ENCODE assay signal across 23 mouse cellular contexts in genomic region chr14:22754633-22755032, GRCm38 (mm10).
DNase-seq lines count a peak whose midpoint lies in the region; ATAC-seq lines count a peak whose summit lies in the region.
"Had no signal": no experiment of that assay in that cellular context is flagged by ENCODE, and none has a peak within 500 bp of the region (broad histone marks: within the 10 kb centered on the region; RNA-seq: fewer than 3 reads in every experiment).

No protein-coding gene starts in this region.

- no peaks in the 10 kb centered on the region for H3K9me3 ChIP-seq in megakaryocyte, embryonic 14.5 days
- H3K9me3 ChIP-seq: embryonic facial prominence, embryonic 13.5 days; embryonic facial prominence, embryonic 15.5 days; forebrain, embryonic 10.5 days; forebrain, embryonic 12.5 days had no signal

- peaks cover 61% of the 10 kb centered on the region for H3K4me1 ChIP-seq in megakaryocyte, embryonic 14.5 days
- H3K4me1 ChIP-seq: forebrain, embryonic 10.5 days; forebrain, embryonic 12.5 days had no signal

- no peaks in the 10 kb centered on the region for H3K27me3 ChIP-seq in megakaryocyte, embryonic 14.5 days (replicated peaks)
- H3K27me3 ChIP-seq: embryonic facial prominence, embryonic 13.5 days; embryonic facial prominence, embryonic 15.5 days had no signal

- H3K4me3 ChIP-seq in megakaryocyte, embryonic 14.5 days (replicated peaks), result peak overlapping the region; percentile 15
- H3K4me3 ChIP-seq: embryonic facial prominence, embryonic 13.5 days; embryonic facial prominence, embryonic 15.5 days; erythroblast, embryonic 14.5 days; forebrain, embryonic 10.5 days; forebrain, embryonic 12.5 days had no signal

- no peak for ATAC-seq in megakaryocyte, adult 5-6 weeks (ENCODE audit: poor library complexity, severe bottlenecking)
- peak; percentile 77 to 85 for ATAC-seq in hematopoietic stem cell, adult 5-6 weeks (replicated peaks in 1 of 2; ENCODE audit: insufficient read depth in 1 of 2, low FRiP score in 2 of 2, low TSS enrichment in 1 of 2, low read depth in 1 of 2, poor library complexity in 2 of 2, severe bottlenecking in 2 of 2)
- ATAC-seq: forebrain, embryonic 14.5 days; forebrain, embryonic 16.5 days had no signal

- H3K36me3 ChIP-seq in megakaryocyte, embryonic 14.5 days (replicated peaks; ENCODE audit: low read length), result no peaks in the 10 kb centered on the region
- H3K36me3 ChIP-seq: embryonic facial prominence, embryonic 13.5 days; embryonic facial prominence, embryonic 15.5 days; forebrain, embryonic 10.5 days; forebrain, embryonic 12.5 days had no signal

- peak; percentile 41 for DNase-seq in heart, adult 11 months
- no peak for DNase-seq in heart, adult 18-20 months
- no peak for DNase-seq in right cerebral cortex, postnatal 10 days (ENCODE audit: low spot score in 2 of 2)
- DNase-seq in adrenal gland, adult 8-10 months, result no peak
- DNase-seq: adrenal gland, adult 2 months; adrenal gland, postnatal 14 days; adrenal gland, postnatal 36 days; cerebellum, adult 11-12 months; cerebellum, adult 2 months; cerebellum, adult 9-10 months; cerebellum, postnatal 10 days; cerebellum, postnatal 25 days; embryo, embryonic 11 days had no signal
